Mouse (Mus musculus) CH12.LX (cell line): ENCODE measurements around the gene Plekha6.

Experiments
- BHLHE40 ChIP-seq: IDR thresholded peaks from 2 replicates; pipeline ENCODE4 v1.6.1; 2011; ENCODE audit warnings: mild to moderate bottlenecking, low read depth, low read length, improper control_type of control experiment
- CHD1 ChIP-seq: IDR thresholded peaks from 2 replicates; pipeline ENCODE4 v1.6.1; 2012; ENCODE audit warnings: low read depth, low read length, improper control_type of control experiment, inconsistent platforms
- CHD2 ChIP-seq: IDR thresholded peaks from 2 replicates; pipeline ENCODE4 v1.6.1; 2011; ENCODE audit warnings: low read length, improper control_type of control experiment
- CTCF ChIP-seq, 2 experiments: IDR thresholded peaks in 1 of 2; conservative IDR thresholded peaks in 1 of 2; 2 replicates each; pipeline ENCODE4 v1.5.1; 2011 to 2012; ENCODE audit warnings: low read depth in 2 of 2, low read length in 2 of 2, improper control_type of control experiment in 1 of 2, inconsistent platforms in 1 of 2, mild to moderate bottlenecking in 1 of 2, moderate library complexity in 1 of 2
- ELF1 ChIP-seq: IDR thresholded peaks from 2 replicates; pipeline ENCODE4 v1.6.1; 2014; ENCODE audit warnings: low read depth, mild to moderate bottlenecking, inconsistent platforms, low read length, improper control_type of control experiment
- EP300 ChIP-seq: IDR thresholded peaks from 2 replicates; pipeline ENCODE4 v1.6.1; 2011; ENCODE audit warnings: low read length, improper control_type of control experiment
- JUN ChIP-seq: IDR thresholded peaks from 2 replicates; pipeline ENCODE4 v1.6.1; 2011; ENCODE audit warnings: low read depth, mild to moderate bottlenecking, low read length, improper control_type of control experiment, moderate library complexity; ENCODE audit not compliant: insufficient read depth
- MXI1 ChIP-seq: IDR thresholded peaks from 2 replicates; pipeline ENCODE4 v1.6.1; 2011; ENCODE audit warnings: mild to moderate bottlenecking, low read depth, low read length, improper control_type of control experiment
- POLR2A ChIP-seq: IDR thresholded peaks from 2 replicates; pipeline ENCODE4 v1.6.1; 2011; ENCODE audit warnings: low read depth, mild to moderate bottlenecking, improper control_type of control experiment, low read length
- USF2 ChIP-seq: conservative IDR thresholded peaks from 2 replicates; pipeline ENCODE4 v1.6.1; 2011; ENCODE audit warnings: low read depth, low read length, improper control_type of control experiment
- ZC3H11A ChIP-seq: IDR thresholded peaks from 2 replicates; pipeline ENCODE4 v1.6.1; 2012; ENCODE audit warnings: low read depth, mild to moderate bottlenecking, inconsistent platforms, low read length, improper control_type of control experiment

GRCm38 (mm10) chr1:133328299-133328795 lies 164.3 kb downstream of the Plekha6 start:
- TF ChIP-seq POLR2A, result no peak
- TF ChIP-seq ZC3H11A, result no peak
- no peak for TF ChIP-seq CTCF (conservative IDR thresholded peaks at IDR 0.05 in 1 of 2, IDR thresholded peaks at IDR 0.05 in 1 of 2; ENCODE audit: low read depth in 2 of 2, low read length in 2 of 2)
- no peak for TF ChIP-seq EP300
- no peak for TF ChIP-seq MXI1
- TF ChIP-seq CHD2, result no peak
- no peak for TF ChIP-seq CHD1
- no peak for TF ChIP-seq BHLHE40
- no peak for TF ChIP-seq USF2
- TF ChIP-seq JUN, result no peak
- TF ChIP-seq ELF1, result no peak
